Mouse (Mus musculus) limb, embryonic 12.5 days (tissue): ENCODE measurements around the gene Pinlyp. TPM values are rescaled to one million over a fixed set of nuclear protein-coding genes. Genes with fewer than 3 reads are reported as not detected.

Source experiments
- ATAC-seq: fragments of 200-750 bp; cut with Nextera tagmentation; 2 replicates; pipeline ENCODE4 v1.8.0; 2017; ENCODE audit warnings: low read depth, moderate TSS enrichment; ENCODE audit not compliant: insufficient number of reproducible peaks, insufficient read depth, low FRiP score, low TSS enrichment
- H3K27ac ChIP-seq: fragments of 300-500 bp; sonication (generic); 2 replicates; pipeline ENCODE4 v1.5.1; 2016; ENCODE audit warnings: mild to moderate bottlenecking, moderate library complexity
- H3K27me3 ChIP-seq: fragments of 300-500 bp; sonication (generic); 2 replicates; pipeline ENCODE4 v1.6.1; 2016; ENCODE audit warnings: mild to moderate bottlenecking, moderate library complexity
- H3K36me3 ChIP-seq: fragments of 300-500 bp; sonication (generic); 2 replicates; pipeline ENCODE4 v1.6.1; 2016; ENCODE audit warnings: mild to moderate bottlenecking, moderate library complexity
- H3K4me1 ChIP-seq: fragments of 300-500 bp; sonication (generic); replicated peaks from 2 replicates; pipeline ENCODE4 v1.6.1; 2016
- H3K4me2 ChIP-seq: fragments of 300-500 bp; sonication (generic); 2 replicates; pipeline ENCODE4 v1.6.1; 2016; ENCODE audit warnings: mild to moderate bottlenecking, moderate library complexity
- H3K4me3 ChIP-seq: fragments of 300-500 bp; sonication (generic); replicated peaks from 2 replicates; pipeline ENCODE4 v1.5.1; 2016; ENCODE audit warnings: mild to moderate bottlenecking
- H3K9ac ChIP-seq: fragments of 300-500 bp; sonication (generic); replicated peaks from 2 replicates; pipeline ENCODE4 v1.6.1; 2016; ENCODE audit warnings: mild to moderate bottlenecking, moderate library complexity
- H3K9me3 ChIP-seq: fragments of 300-500 bp; sonication (generic); 2 replicates; pipeline ENCODE4 v1.6.1; 2016; ENCODE audit warnings: mild to moderate bottlenecking, moderate library complexity
- WGBS: fragments of 180-500 bp; shearing (Covaris S2); methylation state at CpG from one replicate; pipeline ENCODE4 v1.1.7; 2016; 5-methylcytosine and 5-hydroxymethylcytosine counted together
- polyA plus RNA-seq: library from polyadenylated mRNA; unstranded; fragments of >200 nt; fragmentation: Nextera tagmentation; extraction: Ambion mirVana; gene quantifications from 2 replicates; pipeline ENCODE4 v1.2.1, GENCODE M21; 2016

Pinlyp gene
- polyA plus RNA-seq, 1 experiment from 2014 or later, result not detected

- no peak overlapping the region for H3K9ac ChIP-seq
- WGBS, result 89% methylated on average over 6 of the region's 6 CpGs
- no peaks in the 10 kb centered on the region for H3K36me3 ChIP-seq
- H3K4me2 ChIP-seq, result no peak overlapping the region
- no peak overlapping the region for H3K27ac ChIP-seq
- no peak for ATAC-seq
- H3K27me3 ChIP-seq, result peaks cover 37% of the 10 kb centered on the region
- peaks cover 10% of the 10 kb centered on the region for H3K4me1 ChIP-seq
- no peak overlapping the region for H3K4me3 ChIP-seq
- H3K9me3 ChIP-seq, result peaks cover 16% of the 10 kb centered on the region
Observed at GRCm38 (mm10) chr7:24584876-24585275, 39.0 kb upstream of the Pinlyp start.

DNA sequence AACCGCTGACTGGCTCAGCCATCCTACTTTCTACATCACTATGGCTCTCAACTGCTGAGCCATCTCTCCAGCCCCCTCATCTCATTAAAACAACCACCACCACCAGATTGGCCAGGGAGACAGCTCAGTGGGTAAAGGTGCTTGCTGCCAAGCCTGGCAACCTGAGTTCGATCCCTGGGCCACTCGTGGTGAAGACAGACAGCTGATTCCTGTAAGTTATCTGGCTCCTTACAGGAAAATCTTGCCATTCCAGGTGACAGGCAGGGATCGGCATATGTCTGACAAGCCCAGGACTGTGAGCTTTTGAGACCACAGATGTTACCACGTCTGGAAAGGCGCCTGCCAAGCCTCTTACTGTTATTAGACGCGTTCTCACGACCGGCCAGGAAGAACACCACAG, 31.9 kb upstream of the Pinlyp start:
- no peak overlapping the region for H3K4me2 ChIP-seq
- 87% methylated on average over 10 of the region's 10 CpGs for WGBS
- no peak for ATAC-seq
- no peak overlapping the region for H3K4me3 ChIP-seq
- no peaks in the 10 kb centered on the region for H3K27me3 ChIP-seq
- peaks cover 14% of the 10 kb centered on the region for H3K36me3 ChIP-seq
- no peaks in the 10 kb centered on the region for H3K9me3 ChIP-seq
- no peaks in the 10 kb centered on the region for H3K4me1 ChIP-seq
- H3K9ac ChIP-seq, result no peak overlapping the region
- no peak overlapping the region for H3K27ac ChIP-seq

GRCm38 (mm10) chr7:24574224-24574796, 28.4 kb upstream of the Pinlyp start:
- peaks cover 48% of the 10 kb centered on the region for H3K36me3 ChIP-seq
- H3K4me1 ChIP-seq, result no peaks in the 10 kb centered on the region
- H3K27me3 ChIP-seq, result no peaks in the 10 kb centered on the region
- no peak overlapping the region for H3K4me2 ChIP-seq
- H3K9ac ChIP-seq, result no peak overlapping the region
- ATAC-seq, result no peak
- WGBS, result 63% methylated on average over 12 of the region's 12 CpGs
- no peaks in the 10 kb centered on the region for H3K9me3 ChIP-seq
- no peak overlapping the region for H3K4me3 ChIP-seq
- H3K27ac ChIP-seq, result no peak overlapping the region

- no peak overlapping the region for H3K27ac ChIP-seq
- no peak overlapping the region for H3K4me2 ChIP-seq
- H3K36me3 ChIP-seq, result peaks cover 67% of the 10 kb centered on the region
- WGBS, result 63% methylated on average over 5 of the region's 5 CpGs
- H3K27me3 ChIP-seq, result no peaks in the 10 kb centered on the region
- no peaks in the 10 kb centered on the region for H3K4me1 ChIP-seq
- H3K9ac ChIP-seq, result no peak overlapping the region
- no peak overlapping the region for H3K4me3 ChIP-seq
- no peak for ATAC-seq
- no peaks in the 10 kb centered on the region for H3K9me3 ChIP-seq
Observed at GRCm38 (mm10) chr7:24572455-24572854, 26.5 kb upstream of the Pinlyp start.

DNA sequence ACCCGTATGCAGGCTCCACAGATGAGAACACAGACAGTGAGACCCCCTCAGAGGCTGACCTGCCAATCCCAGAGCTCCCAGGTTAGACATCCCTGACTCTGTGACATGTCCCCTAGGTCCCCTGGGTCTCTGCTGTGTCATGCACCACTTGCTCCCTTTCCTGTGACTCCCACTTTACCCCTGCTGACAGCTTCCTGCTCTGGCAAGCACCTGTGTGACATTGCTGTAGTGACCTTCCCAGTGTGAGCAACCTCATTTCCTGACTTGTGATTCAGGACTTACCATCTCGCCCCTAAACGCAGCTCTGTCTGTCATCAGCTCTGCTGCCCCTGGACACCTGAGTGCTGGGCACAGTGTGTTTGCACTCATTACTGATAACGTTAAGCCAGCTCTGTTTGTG, 25.2 kb upstream of the Pinlyp start:
- Histone ChIP-seq H3K36me3 (peaks cover 80% of the 10 kb centered on the region), H3K4me3 (no peak overlapping the region), H3K27me3 (no peaks in the 10 kb centered on the region), H3K9ac (no peak overlapping the region), H3K4me2 (no peak overlapping the region), H3K27ac (no peak overlapping the region), H3K4me1 (no peaks in the 10 kb centered on the region), H3K9me3 (no peaks in the 10 kb centered on the region)
- no peak for ATAC-seq
- WGBS, result 75% methylated on average over 4 of the region's 4 CpGs

DNA sequence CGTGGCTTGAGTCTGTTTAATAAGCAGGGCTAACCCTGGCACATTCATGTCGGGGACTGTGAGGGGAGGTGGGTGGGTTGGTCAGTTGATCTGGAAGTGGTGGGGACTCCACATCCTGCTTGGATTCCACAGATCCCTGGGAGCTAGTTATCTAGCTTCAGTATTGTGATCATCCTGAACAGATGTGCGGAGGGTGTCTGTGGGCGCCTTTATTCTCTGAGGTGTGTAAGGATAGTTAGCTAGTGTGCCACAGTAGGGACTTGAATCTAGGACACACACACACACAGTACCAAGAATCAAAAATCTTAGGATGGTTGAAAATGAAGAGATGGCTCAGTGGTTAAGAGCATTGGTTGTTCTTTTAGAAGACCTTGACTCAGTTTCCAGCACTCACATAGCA, 22.6 kb upstream of the Pinlyp start:
- Histone ChIP-seq H3K4me3 (no peak overlapping the region), H3K27me3 (no peaks in the 10 kb centered on the region), H3K36me3 (peaks cover 97% of the 10 kb centered on the region), H3K27ac (no peak overlapping the region), H3K4me1 (no peaks in the 10 kb centered on the region), H3K9me3 (no peaks in the 10 kb centered on the region), H3K4me2 (no peak overlapping the region), H3K9ac (no peak overlapping the region)
- no peak for ATAC-seq
- 93% methylated on average over 4 of the region's 4 CpGs for WGBS

DNA sequence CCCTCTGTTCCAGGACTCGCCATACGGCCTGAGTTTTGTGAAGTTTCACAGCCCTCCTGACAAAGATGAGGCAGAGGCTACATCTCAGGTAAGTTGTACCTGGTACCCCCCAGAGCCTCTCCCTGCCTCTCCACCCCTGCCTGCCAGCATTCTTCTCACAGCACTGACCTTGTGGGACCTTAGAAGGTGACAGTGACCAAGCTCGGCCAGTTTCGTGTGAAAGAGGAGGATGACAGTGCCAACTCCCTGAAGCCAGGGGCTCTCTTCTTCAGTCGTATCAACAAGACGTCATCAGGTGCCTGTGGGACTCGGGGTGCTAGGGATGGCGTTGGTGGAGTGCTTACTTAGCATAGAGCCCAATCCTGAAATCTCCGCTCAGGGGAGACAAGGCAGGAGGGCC, 20.3 kb upstream of the Pinlyp start:
- no peak overlapping the region for H3K9ac ChIP-seq
- no peak overlapping the region for H3K4me3 ChIP-seq
- H3K4me1 ChIP-seq, result no peaks in the 10 kb centered on the region
- no peak overlapping the region for H3K4me2 ChIP-seq
- ATAC-seq, result no peak
- 94% methylated on average over 9 of the region's 9 CpGs for WGBS
- no peak overlapping the region for H3K27ac ChIP-seq
- H3K36me3 ChIP-seq, result peaks cover 97% of the 10 kb centered on the region
- H3K27me3 ChIP-seq, result no peaks in the 10 kb centered on the region
- H3K9me3 ChIP-seq, result no peaks in the 10 kb centered on the region

- H3K4me2 ChIP-seq, result no peak overlapping the region
- no peak overlapping the region for H3K27ac ChIP-seq
- 95% methylated on average over 11 of the region's 11 CpGs for WGBS
- H3K9ac ChIP-seq, result no peak overlapping the region
- no peak overlapping the region for H3K4me3 ChIP-seq
- peaks cover 97% of the 10 kb centered on the region for H3K36me3 ChIP-seq
- no peaks in the 10 kb centered on the region for H3K4me1 ChIP-seq
- no peaks in the 10 kb centered on the region for H3K9me3 ChIP-seq
- no peaks in the 10 kb centered on the region for H3K27me3 ChIP-seq
- ATAC-seq, result no peak
Observed at GRCm38 (mm10) chr7:24565627-24566026, 19.7 kb upstream of the Pinlyp start.

DNA sequence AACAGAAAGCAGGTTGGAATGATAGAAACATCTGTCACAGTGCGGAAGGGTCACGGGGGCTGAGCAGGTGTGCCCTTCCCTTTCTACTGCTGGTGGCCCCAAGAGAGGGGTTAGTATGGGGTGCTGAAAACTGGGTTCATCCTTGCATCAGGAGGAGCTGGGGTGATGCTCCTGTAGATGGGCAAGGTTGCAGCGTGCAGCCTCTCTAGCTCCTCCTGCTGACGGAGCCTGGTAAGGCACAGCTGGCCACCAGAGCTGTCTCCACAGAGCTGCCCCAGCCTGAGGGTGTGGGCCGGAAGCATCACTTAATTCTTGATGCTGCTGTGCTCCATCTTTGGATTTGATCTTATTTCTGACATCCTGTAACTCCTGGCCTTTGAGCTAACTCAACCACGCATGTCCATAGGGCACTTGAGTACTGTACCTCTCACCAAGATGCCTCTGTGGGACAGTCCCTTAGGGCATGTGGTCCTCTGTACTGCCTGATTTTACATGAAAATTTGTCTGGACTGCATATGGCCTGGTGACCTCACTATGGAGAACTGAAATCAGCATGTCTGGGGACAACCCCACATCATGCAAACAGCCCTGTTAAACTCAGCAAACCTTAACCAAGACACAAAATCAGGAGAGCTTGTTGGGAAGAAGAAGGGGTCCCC, 18.8 kb upstream of the Pinlyp start:
- H3K4me2 ChIP-seq, result no peak overlapping the region
- H3K4me1 ChIP-seq, result no peaks in the 10 kb centered on the region
- H3K27ac ChIP-seq, result no peak overlapping the region
- peaks cover 97% of the 10 kb centered on the region for H3K36me3 ChIP-seq
- H3K27me3 ChIP-seq, result no peaks in the 10 kb centered on the region
- H3K9ac ChIP-seq, result no peak overlapping the region
- H3K9me3 ChIP-seq, result no peaks in the 10 kb centered on the region
- no peak overlapping the region for H3K4me3 ChIP-seq
- ATAC-seq, result no peak
- WGBS, result 64% methylated on average over 6 of the region's 6 CpGs

- no peaks in the 10 kb centered on the region for H3K9me3 ChIP-seq
- no peak for ATAC-seq
- H3K27ac ChIP-seq, result no peak overlapping the region
- WGBS, result 90% methylated on average over 4 of the region's 4 CpGs
- H3K9ac ChIP-seq, result no peak overlapping the region
- no peak overlapping the region for H3K4me2 ChIP-seq
- peaks cover 97% of the 10 kb centered on the region for H3K36me3 ChIP-seq
- H3K27me3 ChIP-seq, result no peaks in the 10 kb centered on the region
- H3K4me1 ChIP-seq, result no peaks in the 10 kb centered on the region
- no peak overlapping the region for H3K4me3 ChIP-seq
Observed at GRCm38 (mm10) chr7:24563837-24564206, 17.9 kb upstream of the Pinlyp start.

GRCm38 (mm10) chr7:24563191-24563836, 17.4 kb upstream of the Pinlyp start:
- ATAC-seq, result no peak
- 89% methylated on average over 8 of the region's 8 CpGs for WGBS
- no peaks in the 10 kb centered on the region for H3K4me1 ChIP-seq
- no peak overlapping the region for H3K27ac ChIP-seq
- no peak overlapping the region for H3K4me3 ChIP-seq
- H3K36me3 ChIP-seq, result peaks cover 97% of the 10 kb centered on the region
- no peaks in the 10 kb centered on the region for H3K27me3 ChIP-seq
- H3K4me2 ChIP-seq, result no peak overlapping the region
- H3K9me3 ChIP-seq, result no peaks in the 10 kb centered on the region
- no peak overlapping the region for H3K9ac ChIP-seq

- no peak overlapping the region for H3K4me2 ChIP-seq
- no peaks in the 10 kb centered on the region for H3K9me3 ChIP-seq
- WGBS, result 95% methylated on average over 4 of the region's 4 CpGs
- H3K27me3 ChIP-seq, result no peaks in the 10 kb centered on the region
- H3K4me3 ChIP-seq, result no peak overlapping the region
- H3K36me3 ChIP-seq, result peaks cover 83% of the 10 kb centered on the region
- no peaks in the 10 kb centered on the region for H3K4me1 ChIP-seq
- H3K9ac ChIP-seq, result no peak overlapping the region
- ATAC-seq, result no peak
- H3K27ac ChIP-seq, result no peak overlapping the region
Observed at GRCm38 (mm10) chr7:24561450-24561849, 15.5 kb upstream of the Pinlyp start.
